Mouse (Mus musculus) ovary, adult 2 months (tissue): ENCODE measurements around the gene Acp1. TPM values are rescaled to one million over a fixed set of nuclear protein-coding genes. Genes with fewer than 3 reads are reported as not detected.

Experiments
- polyA plus RNA-seq: library from polyadenylated mRNA; depleted of rRNA; stranded (reverse); fragments of >200 nt; gene quantifications from 2 replicates; pipeline ENCODE4 v1.2.3, GENCODE M21; 2012; rRNA removed

Gene Acp1
- 3.5 and 4.7 TPM in 2 replicates for polyA plus RNA-seq

DNA sequence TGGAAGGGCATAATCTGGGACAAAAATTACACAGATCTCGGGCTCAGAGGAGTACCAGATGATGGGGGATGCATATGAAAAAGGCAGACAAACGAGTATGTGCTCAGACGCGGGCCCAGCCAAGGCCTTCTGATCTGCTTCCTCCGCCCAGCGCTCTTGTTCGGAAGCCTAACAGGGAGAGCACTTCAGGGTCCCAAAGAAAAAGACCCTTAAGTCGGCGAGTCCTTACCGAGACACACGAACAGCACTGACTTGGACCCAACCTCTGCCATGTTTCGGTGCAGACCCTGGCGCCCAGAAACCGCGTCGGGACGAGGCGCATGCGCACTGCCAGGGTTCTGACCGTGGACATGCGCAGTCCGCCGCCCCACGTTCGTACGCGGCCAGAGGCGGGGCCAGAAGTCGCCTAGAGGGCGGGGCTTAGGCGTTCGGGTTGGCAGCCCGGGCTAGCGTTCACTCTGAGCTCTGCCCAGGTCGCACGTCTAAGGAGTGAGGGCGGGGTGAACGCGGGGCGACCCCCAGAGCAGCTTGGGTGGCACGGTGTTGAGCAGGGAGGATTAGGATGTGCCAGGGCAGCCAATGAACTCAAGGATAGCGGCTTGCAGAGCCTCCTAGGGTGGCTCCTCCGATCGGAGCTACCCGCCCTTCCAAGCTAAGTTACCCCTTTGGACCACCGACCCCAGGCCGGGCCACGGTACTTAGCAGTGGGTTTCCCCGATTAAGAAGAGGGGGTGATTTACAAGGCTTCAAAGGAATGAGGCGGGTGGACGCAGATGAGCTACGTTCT lies at the start of gene Acp1, which contains the start of gene Sh3yl1:
Acp1 (minus strand) TSS at position 329 of the 787 bp plus-strand sequence.
Sh3yl1 (plus strand) TSS at position 408 of the 787 bp plus-strand sequence.

DNA sequence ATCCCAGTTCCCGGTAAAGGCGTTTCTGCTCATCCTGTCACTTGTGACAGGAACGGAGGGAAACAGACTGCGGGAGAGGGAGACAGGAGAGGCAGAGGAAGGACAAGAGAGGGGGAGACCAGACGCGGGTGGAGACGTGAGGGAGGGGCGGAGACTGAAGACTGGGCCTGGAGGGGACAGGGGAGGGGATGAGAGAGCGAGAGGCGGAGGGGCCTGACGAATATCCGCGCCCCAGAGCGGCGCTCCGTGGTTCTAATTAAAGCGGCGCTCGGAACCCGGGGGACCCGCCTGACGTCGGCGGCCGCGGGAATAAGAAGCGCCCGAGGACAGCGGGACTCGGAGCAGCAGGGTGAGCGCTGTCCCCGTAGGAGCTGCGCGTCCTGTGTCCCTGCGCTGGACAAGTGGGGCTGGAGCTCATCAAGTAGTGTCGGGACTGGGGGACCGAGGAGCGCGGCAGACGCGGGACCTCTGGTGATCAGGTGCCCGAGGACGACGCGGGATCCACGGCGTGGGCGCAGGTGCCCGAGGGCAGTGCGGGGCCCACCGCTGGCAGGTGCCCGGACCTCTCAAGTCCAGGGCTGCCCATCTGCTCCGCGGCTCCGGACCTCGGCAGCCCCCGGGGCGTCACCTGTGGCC lies 27.3 kb downstream of the Acp1 start, which contains the start of gene Alkal2:
Alkal2 (plus strand) TSS at position 337 of the 636 bp plus-strand sequence.

Other genes with a start within 250 kb of the Acp1 start
- 0.46 and 1.4 TPM in 2 replicates for gene Alkal2, start 27.3 kb downstream of the Acp1 start, polyA plus RNA-seq
- 1.2 and 1.3 TPM in 2 replicates for gene Sh3yl1, start 79 bp upstream of the Acp1 start, polyA plus RNA-seq
- 7.2 and 8.4 TPM in 2 replicates for gene Fam110c, start 162.3 kb upstream of the Acp1 start, polyA plus RNA-seq